Mouse (Mus musculus): Measurements from ENCODE around the gene Scamp4.
"Not testable (repeated sequence)": the region's sequence is repeated elsewhere in the genome, so short reads cannot be mapped to it uniquely, and the experiment has no call there.

Gene Scamp4

DNA sequence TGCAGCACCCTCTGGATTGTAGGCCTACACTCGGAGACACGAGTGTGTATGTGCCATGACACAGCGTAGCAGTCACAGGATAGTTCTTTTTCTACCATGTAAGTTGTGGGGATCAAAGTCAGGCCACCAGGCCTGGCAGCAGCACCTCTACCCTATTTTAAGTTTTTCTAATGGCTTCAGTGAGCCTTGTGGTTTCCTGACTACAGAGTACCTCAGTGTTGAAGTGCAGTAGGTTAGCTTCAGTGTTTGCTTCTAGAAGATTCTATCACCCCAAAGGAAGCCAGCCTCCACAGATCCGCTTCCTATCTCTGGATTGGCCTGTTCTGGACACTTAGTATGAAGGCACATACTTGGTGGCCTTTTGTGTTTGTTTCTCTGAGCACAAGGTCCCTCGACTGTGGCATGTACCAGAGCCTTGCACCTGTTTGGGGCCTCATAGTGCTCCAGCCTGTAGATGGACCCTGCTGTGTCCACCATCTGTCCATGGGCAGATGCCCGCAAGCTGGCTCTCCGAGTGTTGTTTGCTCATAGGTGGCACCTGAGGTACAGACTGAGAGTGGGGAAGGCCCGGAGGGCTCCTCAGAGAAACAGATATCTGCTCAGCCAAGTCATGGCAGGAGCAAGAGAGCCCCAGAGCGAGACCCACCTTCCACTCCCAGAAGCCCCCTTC lies 7.6 kb downstream of the Scamp4 start:
- no peak for DNase-seq (ENCODE audit: low spot score)

DNA sequence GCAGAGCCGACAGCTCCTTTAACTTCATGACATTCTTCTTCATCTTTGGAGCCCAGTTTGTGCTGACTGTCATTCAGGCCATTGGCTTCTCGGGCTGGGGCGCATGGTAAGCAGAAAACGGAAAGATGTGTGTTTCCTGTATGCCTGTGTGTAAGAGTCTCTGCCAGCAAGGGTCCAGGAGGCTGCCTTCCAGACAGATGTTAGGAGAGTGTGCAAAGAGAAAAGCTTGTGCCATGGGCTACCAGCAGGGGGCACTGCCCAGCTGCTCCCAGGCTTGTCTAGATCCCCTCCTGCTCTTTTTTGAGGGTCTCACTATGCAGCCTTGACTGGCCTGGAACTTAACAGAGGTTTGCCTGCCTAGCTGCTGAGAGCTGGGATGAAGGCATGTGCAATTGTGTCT lies 8.4 kb downstream of the Scamp4 start:
- no peak for DNase-seq (ENCODE audit: low spot score)

DNA sequence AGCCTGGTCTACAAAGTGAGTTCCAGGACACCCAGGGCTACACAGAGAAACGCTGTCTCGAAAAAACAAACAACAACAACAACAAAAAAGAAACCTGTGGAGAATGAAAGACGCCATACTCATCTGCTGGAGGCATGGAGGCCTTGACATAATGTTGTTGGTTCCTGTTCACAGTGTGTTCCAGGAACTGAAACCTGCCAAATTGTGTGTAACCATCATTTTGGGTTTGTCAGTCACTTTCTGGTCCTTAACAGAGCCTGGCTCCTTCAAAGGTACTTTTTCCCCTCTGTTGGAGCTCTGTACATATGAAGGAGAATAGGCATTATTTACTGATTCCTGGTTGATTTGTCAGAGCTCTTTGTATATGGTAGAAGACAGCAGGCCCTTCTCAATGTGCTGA lies 9.2 kb downstream of the Scamp4 start:
- DNase-seq (ENCODE audit: low spot score): no peak

DNA sequence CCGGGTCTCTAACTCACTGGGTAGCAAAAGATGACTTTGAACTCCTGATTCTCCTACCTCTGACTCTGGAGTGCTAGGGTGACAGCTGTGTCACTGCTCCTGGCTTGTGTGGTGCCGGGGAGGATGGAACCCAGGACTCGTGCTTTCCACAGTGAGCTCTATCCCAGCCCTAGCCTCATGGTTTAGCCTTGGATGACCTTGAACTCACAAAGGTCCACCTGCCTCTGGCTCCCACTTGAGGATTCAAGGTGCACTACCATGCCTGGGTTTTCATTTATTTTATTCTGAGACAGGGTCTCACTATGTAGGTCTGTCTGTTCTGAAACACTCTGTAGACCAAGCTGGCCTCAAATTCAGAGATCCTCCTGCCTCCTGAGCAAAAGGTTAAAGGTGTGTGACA lies 11.1 kb downstream of the Scamp4 start:
- no peak for DNase-seq (ENCODE audit: low spot score)

DNA sequence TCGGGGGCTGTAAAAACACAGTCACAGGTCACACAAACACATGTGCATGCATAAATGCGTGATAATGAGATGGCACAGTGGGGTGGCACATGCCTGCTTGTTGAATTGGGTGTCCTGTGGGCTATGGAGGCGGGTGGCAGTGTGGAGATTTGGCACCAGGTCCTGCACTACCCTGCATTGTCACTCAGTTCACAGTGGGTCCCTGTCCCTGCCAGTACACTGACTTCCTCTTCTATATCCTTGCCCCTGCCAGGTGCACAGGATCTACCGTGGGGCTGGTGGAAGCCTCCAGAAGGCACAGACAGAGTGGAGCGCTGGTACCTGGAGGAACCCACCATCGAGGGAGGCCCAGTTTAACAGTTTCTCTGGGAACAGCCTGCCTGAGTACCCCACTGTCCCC lies 11.7 kb downstream of the Scamp4 start:
- DNase-seq (ENCODE audit: low spot score): no peak

DNA sequence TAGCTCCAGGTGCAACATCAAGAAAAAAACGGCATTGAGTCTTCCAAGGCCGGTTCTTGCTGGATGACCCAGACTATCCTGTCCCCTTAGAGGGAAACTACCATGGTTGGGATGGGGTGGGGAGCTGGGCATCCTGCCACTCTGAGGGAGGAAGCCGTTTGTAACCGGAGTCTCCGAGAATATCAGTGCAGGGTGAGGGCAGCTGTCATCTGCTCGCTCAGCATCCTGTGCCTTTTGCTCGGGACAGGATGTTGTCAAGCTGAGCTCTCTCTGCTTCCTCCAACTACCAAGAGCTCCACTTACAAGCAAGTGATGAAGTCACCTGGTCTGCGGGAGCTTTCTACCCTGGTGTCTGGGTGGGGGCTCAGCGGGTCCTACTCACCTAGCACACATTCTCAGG lies 15.5 kb downstream of the Scamp4 start:
- DNase-seq (ENCODE audit: low spot score): no peak

DNA sequence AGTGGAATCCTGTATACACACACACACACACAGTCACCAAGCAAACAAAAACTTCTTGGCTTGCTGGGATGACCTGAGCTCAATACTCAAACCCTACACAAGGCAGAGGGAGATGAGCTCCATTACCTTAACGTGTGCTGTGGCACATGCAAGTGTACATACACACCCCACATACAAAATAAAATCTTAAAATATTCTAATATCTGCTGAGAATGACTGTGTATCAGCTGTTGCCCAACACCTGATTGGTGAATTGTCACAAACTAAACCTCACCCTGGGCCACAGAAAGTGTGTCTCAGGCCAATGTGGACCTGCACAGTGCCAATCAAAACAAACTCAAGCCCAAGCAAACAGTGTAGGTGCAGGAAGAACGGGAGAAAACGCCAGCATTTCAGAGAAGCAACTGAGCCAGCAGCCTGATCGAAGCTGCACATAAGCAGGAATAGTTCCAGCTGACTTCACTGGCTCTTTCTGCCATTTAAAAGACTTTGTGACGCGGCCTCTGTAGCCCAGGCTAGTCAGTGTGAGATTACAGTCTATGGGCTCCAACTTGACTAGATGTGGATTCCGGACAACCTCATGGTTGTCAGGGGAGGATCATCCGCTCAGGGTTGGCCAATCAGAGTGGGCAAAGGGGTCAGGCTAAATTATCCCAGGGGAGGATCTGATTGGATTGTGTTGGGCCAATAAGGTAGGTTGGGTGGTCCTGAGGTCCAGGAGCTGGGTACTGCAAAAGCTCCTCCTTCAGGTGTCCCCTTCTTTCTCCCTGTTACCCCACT lies 17.0 kb downstream of the Scamp4 start:
- DNase-seq (ENCODE audit: low spot score): no peak

DNA sequence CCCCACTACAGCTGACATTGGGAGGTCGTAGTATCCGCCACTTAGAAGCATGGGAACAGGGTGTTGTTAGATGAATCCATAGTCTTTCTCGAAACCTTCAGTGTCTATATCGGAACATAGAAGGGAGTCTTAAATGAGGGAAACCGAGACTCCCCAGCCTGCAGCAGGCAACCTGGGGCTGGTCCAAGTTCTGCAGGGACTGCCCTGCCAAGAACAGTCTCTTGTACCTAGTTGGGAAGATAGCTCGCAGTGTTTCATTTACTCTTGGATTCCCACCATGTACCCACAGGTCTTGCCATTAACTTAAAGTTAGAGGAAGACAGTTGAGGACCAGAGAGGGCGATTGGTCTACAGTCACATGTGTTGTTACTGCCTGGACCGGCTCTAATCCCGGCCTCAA lies 17.7 kb downstream of the Scamp4 start:
- no peak for DNase-seq (ENCODE audit: low spot score)

DNA sequence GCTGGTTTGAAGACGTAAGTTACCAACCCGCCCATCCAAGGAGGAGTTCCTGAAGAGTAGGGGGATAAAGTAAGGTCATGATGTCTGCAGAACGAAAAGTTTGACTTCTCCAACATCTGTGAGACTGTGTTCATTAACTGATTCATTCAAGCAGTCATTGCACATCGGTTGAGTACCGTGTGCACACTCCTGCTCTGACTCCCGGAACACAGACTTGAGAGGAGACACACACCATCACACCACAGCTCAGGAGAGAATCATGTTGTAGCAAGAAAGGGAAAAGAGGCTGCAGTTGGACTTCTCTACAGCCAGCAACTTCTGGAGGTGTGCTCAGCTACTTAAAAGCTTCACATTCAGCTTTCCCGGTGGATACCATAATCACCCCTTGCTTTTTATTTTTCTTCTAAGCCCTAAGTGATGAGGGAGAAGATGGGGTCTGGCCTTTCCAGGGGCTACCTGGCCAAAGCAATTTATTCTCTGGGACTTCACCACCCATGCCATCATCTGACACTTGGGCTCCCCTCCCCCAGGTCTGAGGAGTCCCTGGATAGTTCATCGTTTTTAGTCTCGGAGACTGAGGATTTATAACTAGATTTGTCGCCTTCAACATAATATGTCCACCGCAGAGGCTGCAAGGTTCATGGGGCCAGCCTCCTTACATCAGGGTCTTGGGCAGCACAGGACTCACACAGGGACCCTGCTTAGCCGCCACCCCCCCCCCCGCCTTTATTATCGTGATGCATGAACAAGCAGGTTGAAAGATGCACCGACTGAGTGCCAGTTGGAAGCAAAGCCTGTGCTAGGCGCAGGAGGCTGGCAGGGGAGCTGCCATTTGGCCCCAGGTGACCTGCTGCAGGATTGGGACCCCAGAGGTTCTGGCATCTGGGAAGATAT lies 18.4 kb downstream of the Scamp4 start:
- no peak for DNase-seq (ENCODE audit: low spot score)

DNA sequence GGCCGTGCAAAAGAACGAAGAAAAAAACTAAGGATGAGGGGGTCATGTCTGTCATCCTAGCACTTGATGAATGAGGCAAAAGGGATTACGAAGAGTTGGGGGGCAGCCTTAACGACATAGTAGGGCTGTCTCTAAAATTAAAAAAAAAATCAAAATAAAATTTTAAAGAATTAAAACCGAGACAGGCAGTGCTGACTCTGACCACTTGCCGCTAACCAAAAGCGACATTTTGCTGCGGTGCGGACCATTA lies 18.9 kb downstream of the Scamp4 start:
- DNase-seq (ENCODE audit: low spot score): no peak

DNA sequence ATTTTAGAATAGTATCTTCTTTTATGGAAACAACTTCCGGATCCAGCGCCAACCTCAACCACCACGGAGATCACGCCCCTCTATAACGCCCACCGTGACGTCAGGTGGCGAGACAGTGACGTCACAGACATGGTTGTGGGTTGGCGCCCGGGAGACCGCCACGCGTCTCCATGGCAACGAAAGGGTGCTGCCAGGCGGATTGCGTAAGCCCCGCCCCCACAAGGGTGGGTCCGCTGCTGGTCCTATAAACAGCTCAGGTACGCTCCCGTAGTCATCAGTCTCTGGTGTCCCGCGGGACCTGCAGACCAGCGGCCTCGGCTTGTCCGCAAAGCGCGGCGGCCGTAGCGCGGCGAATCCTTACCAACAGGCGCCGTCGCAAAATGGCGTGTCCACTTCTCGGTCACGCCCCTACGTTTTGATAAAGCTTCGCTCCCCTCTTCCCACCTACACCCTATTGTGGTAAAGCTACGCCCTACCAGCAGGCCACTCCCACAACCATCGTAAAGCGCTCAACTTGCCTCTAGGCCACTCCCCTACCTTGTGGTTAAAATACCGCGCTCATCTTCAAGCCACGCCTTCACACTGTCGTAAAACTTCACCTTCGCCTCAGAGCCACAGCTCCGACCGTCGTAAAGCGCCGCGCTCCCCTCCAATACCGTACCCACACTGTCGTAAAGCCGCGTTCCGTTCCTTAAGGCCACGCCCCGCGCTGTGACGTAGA lies 19.4 kb downstream of the Scamp4 start:
- peak; percentile 100 for DNase-seq (ENCODE audit: low spot score)

DNA sequence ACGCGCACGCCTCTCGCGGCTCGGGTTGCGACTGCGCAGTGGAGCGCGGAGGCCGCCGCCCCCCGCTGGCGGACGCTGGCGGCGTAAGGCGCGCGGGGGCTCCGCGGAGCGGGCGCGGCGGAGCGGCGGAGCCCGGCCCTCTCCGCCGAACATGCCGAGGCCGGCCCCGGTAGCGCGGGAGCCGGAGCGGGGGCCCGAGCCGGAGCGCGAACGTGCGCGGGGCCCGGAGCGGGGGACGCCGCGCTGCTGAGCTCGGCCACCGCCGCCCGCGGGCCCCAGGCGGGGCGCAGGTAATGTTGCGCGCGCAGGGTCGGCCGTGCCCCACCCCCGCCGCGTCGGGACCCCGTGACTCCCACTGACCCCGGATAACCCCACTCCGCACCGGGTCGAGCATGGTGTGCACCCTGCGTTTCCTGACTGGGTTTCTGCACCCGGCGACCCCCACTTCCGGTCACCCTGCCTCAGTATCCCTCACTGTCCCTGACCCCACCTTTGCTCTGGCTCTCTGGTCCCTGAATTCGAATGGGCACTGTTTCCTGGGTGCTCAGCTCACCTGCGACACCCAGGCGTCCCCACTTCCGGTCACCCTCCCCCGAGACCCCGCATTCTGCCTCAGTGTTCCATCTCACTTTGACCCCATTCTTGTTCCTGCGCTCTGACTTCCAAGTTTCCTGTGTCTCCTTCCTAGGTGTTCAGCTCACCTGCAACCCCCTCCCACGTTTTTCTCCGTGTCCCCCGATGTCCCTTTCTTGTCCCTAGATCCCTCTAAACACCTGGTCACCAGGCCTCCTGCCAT lies 20.2 kb downstream of the Scamp4 start, which contains the start of gene Csnk1g2:
Csnk1g2 (plus strand) TSS at position 178 of the 796 bp plus-strand sequence.
- peak; percentile 75 for DNase-seq (ENCODE audit: low spot score)

DNA sequence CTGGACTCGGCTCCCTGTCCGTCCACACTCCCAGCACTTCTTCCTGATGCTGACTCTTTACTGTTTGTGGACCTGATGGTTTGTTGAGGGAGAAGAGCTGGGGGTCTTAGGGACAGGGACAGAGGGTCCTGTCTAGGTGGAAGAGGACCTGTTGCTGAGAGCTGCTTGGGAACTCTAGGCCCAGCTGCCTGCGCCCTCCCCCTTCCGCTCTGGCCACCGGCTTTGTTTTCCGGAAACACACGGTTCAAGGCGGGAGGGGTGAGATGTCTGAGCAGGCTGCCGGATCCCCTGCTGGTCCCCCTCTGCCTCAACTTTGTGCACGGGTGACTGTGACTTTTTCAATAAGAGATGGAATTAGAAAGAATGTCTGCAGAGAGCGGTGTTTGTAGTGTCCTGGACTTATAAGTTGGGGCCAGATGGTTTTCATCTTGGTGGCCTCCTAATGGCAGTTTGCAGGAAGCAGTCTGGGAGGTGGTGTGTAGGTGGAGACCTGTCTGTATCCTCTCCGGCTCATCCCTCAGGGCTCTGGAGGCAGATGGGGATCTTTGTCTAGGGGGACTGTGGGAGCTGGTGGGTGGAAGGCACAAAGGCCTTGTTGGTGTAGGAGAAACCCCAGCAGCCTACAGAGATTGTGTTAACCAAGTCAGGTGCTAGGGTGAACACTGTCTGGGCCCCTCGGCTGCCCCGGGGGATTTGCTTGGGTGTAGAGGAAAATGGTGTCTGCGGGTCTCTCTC lies 21.0 kb downstream of the Scamp4 start:
- DNase-seq (ENCODE audit: low spot score): peak; percentile 77

DNA sequence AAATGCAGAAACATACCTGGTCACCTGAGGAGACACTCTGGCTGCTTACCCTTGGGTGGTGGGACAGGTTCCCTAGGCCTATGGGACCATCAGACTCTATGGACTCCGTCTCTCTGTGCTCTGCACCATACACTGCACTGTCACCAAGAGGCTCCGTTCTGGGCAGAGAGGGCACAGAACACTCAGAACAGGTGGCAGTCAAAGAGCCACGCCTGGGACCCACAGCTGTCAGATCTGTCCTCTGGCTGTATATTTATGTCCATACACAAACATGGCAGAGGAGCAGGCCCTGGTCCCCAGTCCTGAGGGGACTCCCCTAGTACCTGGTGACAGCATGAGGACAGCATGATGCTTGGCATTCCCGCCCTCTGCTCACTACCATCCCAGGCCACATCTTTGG lies 23.1 kb downstream of the Scamp4 start:
- no peak for DNase-seq (ENCODE audit: low spot score)

DNA sequence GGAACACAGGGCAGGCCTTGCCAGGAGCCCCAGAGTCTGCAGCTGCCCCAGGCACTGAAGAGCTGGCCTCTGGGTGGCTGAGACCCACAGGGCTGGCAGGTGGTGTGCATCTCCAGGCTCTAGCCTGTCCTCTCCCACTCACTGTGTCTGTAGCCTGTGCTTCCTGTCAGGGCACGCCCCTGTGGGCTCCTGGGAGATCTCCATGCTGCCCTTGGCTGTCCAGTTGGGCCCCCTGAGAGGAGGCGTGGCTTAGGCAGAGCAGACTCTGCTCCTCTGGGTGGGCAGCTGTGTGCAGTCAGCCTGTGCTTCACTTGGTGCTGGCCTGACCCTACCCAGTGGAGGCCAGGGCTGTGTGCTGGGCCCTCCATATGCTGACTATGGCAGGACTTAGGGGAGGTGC lies 25.0 kb downstream of the Scamp4 start:
- DNase-seq (ENCODE audit: low spot score): peak; percentile 39

DNA sequence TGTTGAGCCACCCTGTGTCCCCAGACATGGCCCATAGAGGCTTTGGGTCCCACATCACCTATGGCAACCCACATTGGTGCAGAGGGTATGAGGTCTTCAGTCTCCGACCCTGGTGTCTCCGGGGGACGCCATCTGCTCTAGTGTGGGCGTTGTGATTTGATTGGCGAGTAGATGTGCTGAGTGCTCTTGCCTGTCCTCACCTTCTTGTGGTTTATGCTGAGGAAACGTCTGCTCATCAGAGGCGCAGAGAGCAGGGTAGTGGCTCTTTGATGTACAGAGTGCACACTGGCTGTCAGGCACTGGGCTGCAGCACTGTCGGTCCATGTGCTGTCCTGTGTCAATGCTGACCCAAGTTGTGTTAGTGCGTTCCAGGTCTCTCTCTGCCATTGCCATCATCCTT lies 26.3 kb downstream of the Scamp4 start:
- DNase-seq (ENCODE audit: low spot score): no peak

DNA sequence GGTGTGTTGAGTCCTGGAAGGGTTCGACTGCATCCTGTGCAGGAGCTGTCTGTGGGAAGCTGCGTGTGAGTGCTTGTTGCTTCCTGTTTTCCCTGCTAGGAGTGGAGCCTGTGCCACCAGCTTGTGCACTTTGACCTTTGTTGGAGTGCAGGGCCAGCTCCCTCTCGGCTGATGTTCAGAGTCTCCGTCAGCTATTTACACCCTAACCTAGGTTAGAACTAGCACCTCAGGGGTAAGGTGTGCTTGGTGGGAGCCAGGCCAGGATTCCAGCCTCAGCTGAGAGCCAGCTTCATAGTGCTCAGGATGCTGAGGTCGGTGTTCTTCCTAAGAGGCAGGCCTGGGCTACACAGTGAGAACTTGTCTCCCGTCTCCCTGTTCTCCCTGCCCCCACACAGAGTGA lies 32.7 kb downstream of the Scamp4 start:
- peak; percentile 76 for DNase-seq (ENCODE audit: low spot score)

DNA sequence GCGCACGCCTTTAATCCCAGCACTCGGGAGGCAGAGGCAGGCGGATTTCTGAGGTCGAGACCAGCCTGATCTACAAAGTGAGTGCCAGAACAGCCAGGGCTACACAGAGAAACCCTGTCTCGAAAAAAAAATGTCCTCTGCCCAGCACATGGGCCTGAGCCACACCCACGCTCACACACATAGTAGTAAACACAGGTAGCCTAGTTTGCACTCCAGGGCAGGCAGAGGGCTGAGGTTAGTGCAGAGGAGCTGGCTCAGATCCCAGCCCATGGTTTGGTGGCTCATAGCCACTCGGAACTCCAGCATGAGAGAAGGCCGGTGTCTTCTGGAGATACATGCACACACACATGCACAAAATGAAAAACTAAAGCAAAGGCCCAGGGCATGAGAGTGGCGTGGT lies 44.3 kb downstream of the Scamp4 start:
- DNase-seq (ENCODE audit: low spot score): no peak

DNA sequence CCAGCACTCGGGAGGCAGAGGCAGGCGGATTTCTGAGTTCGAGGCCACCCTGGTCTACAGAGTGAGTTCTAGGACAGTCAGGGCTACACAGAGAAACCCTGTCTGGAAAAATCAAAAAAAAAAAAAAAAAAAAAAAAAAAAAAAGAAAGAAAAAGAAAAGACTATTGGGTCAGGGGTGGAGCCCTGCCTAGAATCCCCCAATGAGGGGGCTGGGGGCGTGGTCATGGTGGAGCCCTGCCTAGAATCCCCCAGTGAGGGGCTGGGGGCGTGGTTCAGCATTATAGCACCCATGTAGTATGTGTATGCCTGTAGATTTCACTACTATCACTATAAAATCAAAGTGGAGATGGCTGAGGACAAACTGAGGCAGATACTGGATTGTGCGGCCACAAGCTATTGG lies 47.2 kb downstream of the Scamp4 start:
- DNase-seq (ENCODE audit: low spot score): not testable (repeated sequence)

DNA sequence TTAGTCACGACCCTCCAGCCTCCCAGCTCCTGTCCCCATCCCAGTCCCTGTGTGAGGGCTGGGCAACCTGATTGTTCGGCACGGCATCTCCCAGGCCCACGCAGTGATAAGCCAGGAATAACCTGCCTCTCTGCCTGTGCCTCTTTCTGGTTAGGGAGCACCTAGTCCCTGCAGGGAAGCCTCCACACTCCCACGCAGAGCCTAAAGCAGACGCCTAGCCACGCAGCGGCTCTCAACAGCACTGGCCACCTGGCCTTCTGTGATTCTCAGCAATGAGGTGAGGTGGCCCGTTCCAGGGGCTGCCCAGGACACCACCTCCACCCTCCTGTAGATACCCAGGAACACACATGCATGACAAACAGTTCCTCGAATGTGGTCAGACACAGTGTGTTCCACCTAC lies 47.7 kb downstream of the Scamp4 start:
- DNase-seq (ENCODE audit: low spot score): no peak
